Mouse (Mus musculus) CH12F3 (cell line): ENCODE results near the gene Minos1.

Source experiments
- in situ Hi-C: fragments of 300-500 bp; cut with MboI; formaldehyde crosslinking; loops from 2 replicates; pipeline ENCODE4 v1.14.3; 2020; ENCODE audit warnings: low sequenced_read_pairs

Gene Minos1

DNA sequence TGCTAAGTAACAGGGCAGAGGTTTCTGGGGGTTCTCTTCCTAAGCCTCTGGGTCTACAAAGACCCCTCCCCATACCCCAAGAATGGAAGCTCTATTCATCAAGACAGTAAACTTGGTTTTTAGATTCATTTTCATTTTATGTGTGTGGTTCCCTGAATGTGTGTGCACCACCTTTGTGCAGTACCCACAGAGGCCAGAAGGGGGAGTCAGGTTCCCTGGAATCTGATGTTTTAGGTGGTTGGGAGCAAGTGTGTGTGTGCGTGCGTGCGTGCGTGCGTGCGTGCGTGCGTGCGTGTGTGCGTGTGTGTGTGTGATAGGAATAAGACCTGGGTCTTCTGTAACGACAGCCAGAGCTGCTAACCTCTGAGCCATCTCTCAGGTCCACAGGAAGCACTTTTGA lies 14.2 kb upstream of the Minos1 start:
- in situ Hi-C loops, result no loop called here

DNA sequence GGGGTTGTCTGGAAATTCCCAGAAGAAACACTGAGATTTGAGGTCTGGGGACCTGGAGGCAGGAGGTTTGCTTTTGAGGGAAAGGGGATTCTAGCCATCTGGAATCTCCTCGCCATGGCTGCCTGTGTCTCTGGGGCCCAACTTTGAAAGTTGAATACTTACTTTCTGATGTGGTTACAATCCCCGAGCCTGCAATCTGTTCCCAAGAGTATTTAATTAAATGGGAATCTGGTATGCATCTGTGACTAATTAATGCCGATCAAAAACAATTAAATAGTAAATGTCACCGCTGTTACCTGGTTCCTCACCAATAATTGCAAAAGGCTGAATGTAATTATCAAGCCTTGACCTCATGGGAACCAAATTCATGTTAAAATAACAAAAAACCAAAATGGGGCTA lies 13.7 kb upstream of the Minos1 start:
- in situ Hi-C loops, result no loop called here

DNA sequence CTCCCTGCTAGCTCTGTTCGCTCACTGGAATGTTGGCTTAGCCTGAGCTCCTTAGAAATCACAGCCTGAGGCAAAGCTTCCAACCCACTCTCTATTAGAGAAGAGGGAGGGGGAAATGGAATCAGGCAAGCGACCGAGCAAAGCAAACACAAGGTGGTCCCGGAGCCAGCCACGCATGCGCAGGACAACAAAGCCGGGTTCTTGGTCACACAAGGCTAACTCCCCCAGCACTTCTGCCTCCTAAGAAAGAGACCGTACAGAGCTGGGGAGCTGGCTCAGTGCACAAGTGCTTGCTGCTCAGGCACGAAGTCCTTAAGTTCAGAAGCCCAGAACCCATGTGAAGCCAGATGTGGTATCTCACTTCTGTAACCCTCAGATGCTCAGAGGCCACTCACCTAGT lies 12.1 kb upstream of the Minos1 start:
- in situ Hi-C loops, result no loop called here

DNA sequence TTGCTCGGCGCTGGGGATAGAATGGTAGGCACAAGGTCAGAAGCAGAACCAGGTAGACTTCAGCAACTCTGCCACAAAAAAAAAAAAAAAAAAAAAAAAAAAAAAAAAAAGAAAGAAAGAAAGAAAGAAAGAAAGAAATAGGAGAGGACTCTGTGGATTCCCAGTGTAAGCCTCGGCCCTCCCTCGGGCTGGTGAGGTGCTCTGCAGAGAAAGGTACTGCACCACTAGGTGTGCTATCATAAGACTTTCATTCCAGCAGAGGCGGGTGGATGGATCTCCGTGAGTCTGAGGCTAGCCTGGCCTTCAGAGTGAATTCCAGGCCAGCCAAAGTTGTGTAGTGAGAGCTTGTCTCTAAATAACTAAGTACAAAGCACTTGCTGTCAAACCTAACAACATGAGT lies 10.9 kb upstream of the Minos1 start:
- in situ Hi-C loops, result no loop called here

GRCm38 (mm10) chr4:139140267-139140666 lies 9.4 kb upstream of the Minos1 start:
- in situ Hi-C loops, result no loop called here

DNA sequence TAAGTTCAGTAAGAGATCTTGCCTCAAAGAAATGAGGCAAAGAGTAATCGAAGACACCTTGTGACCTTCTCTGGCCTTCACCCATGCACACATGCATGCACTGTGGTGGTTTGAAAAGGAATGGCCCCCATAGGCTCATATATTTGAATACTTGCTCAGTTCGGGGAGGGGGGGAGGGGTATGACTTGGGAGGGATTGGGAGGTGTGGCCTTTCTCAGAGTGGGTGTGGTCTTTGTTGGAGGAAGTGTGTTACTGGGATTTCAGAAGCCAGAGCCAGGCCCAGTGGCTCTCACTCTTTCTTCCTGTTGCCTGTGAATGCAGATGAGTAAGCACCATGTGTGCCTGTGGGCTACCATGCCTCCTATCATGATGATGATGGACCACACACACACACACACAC lies 5.1 kb upstream of the Minos1 start:
- in situ Hi-C loops, result no loop called here

DNA sequence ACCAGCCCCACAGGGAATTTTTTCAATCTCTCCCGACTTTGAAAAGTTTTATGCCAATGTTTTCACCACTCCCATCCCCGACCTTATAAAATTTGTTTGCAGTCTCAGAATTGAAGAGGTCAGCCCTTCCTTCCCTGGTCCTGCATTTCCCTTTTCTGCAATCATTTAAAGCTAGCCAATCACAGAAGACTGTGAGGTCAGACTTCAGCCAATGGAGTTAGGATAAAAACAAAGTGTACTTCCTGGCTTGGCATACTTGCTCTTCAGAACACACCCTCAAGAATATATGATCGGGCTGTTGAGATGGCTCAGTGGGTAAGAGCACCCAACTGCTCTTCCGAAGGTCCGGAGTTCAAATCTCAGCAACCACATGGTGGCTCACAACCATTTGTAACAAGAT lies 2.2 kb upstream of the Minos1 start:
- in situ Hi-C loops, result no loop called here

- in situ Hi-C loops, result no loop called here
Observed at GRCm38 (mm10) chr4:139131858-139132672, 1.2 kb upstream of the Minos1 start.

- in situ Hi-C loops, result no loop called here
Observed at GRCm38 (mm10) chr4:139129806-139130700, 860 bp downstream of the Minos1 start.

- in situ Hi-C loops, result no loop called here
Observed at GRCm38 (mm10) chr4:139126475-139126874, 4.4 kb downstream of the Minos1 start.

- in situ Hi-C loops, result no loop called here
Observed at GRCm38 (mm10) chr4:139124940-139125339, 6.0 kb downstream of the Minos1 start.

- in situ Hi-C loops, result no loop called here
Observed at GRCm38 (mm10) chr4:139122557-139122956, 8.4 kb downstream of the Minos1 start.

DNA sequence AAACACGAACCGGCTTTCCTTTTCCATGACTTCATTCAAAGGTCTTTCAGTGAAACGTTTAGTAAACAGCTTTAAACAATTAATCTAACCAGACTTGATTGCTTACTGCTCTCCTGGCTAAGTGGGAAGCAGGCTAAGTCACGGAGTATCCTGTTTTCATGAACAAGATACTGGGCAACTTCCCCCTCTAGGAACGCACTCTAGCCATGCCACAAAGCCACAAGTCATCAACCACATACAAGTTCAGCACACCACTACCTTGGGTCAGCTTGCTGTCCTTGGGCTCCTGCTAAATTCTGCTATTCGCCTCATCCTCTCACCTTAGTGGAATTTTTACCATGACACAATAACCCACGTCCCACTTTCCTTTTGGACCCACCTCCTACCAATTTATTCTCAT lies 9.9 kb downstream of the Minos1 start:
- in situ Hi-C loops, result no loop called here

DNA sequence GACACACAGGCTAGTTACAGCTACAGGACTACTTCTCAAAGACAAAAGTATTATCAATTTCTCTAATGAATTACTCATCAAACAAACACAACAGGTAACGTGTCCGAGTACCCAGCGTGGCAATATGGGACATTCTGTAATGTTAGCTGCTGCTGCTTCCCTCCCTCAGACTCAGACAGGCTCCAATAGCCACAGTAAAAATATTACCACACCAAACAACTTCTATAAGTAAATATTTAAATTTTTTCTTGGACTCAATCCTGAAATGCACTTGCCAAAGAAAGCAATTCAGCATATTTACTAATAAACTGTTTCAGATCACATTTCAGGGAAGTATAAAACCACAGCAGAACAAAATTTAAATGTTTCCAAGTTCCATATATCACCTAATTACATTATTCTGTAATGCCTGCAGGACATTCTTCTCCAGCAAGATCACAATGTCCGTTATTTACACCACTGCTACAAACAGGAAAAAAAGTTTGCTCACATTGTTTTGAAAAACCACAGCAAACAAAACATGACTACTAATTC lies 10.6 kb downstream of the Minos1 start:
- in situ Hi-C loops, result no loop called here

- in situ Hi-C loops, result no loop called here
Observed at GRCm38 (mm10) chr4:139116356-139117063, 14.4 kb downstream of the Minos1 start.

GRCm38 (mm10) chr4:139115721-139116120 lies 15.2 kb downstream of the Minos1 start:
- in situ Hi-C loops, result no loop called here

GRCm38 (mm10) chr4:139112482-139112881 lies 18.4 kb downstream of the Minos1 start:
- in situ Hi-C loops, result no loop called here

- in situ Hi-C loops, result no loop called here
Observed at GRCm38 (mm10) chr4:139111421-139111820, 19.5 kb downstream of the Minos1 start.

DNA sequence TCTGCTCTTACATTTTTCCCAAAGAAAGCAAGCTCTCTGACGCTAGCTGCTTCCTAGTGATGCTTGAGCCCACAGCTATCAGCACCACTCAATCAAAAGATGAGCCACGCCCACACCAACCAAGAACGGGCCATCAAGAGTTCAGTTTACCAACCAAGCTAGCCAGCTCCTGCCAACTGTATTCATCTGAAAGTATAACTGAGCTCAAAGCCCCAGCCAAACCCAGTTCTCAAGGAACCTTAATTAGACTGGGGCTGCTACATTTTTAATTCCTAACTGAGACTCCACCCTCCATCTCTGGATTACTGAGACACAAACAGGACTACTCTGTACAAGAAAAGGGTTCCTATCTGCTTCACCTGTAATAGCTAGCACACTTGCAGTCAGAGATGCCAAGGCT lies 20.1 kb downstream of the Minos1 start:
- in situ Hi-C loops, result no loop called here

GRCm38 (mm10) chr4:139105453-139105852 lies 25.5 kb downstream of the Minos1 start:
- in situ Hi-C loops, result no loop called here

- in situ Hi-C loops, result no loop called here
Observed at GRCm38 (mm10) chr4:139101546-139101945, 29.4 kb downstream of the Minos1 start.
